Mouse (Mus musculus) heart, postnatal 0 days (tissue): ENCODE measurements around the gene Adh5.

Experiments
- CTCF ChIP-seq: IDR thresholded peaks from 2 replicates; pipeline ENCODE4 v1.5.1; 2016; ENCODE audit warnings: antibody characterized with exemption, control low read depth, low read depth
- EP300 ChIP-seq: IDR thresholded peaks from 2 replicates; pipeline ENCODE4 v1.6.1; 2016; ENCODE audit warnings: antibody characterized with exemption, low read depth

DNA sequence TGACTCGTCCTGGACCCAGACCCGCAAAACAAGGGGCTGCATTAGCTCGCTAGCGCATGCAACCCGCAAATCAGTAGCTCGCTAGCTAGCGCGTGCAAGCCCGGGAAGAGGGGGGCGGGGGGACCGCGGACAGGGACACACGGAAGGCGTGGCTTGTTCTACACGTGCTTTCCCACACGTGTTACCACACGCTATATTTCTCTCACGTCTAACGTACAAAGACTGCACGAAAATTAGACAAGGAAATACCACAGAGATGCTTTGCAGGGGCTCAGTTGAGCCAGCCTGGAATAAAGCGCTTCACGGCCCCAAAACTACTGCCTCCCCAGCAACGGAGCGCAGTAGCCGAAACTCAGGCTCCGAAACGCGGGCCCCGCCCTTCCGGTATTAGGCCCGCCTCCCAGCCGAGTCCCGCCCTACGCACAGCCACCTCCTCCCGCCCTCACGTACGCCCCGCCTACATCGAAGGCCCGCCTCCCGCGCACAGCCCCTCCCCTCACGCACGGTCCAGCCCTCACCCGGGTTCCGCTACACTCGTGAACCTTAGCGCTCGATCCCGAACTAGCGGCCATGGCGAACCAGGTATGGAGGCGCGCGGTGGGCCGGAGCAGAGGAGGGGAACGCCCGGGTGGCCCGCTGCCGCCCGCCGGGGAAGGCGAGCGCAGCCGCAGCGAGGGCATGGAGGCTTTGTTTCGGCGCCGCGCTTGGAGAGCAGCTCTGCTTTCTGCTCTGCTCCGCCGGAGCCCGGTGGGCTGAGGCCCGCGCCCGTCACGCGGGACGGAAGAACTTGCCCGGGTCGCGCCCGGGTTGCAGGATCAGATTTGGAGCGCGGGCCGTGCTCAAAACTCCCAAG lies at the start of gene Adh5:
- TF ChIP-seq CTCF: peak; percentile 14; the same call in 1 of the 2 replicates
- TF ChIP-seq EP300: no peak; the same call in 1 of the 2 replicates
